Mouse (Mus musculus) brain, embryonic 18.5 days (tissue): ENCODE results near the gene Dbt.
"Not testable (repeated sequence)": the region's sequence is repeated elsewhere in the genome, so short reads cannot be mapped to it uniquely, and the experiment has no call there.

Source experiments
- DNase-seq: peaks from one replicate; pipeline ENCODE4 v3.0.0-alpha.2; 2012; ENCODE audit warnings: low read depth, low spot score

The Dbt gene

DNA sequence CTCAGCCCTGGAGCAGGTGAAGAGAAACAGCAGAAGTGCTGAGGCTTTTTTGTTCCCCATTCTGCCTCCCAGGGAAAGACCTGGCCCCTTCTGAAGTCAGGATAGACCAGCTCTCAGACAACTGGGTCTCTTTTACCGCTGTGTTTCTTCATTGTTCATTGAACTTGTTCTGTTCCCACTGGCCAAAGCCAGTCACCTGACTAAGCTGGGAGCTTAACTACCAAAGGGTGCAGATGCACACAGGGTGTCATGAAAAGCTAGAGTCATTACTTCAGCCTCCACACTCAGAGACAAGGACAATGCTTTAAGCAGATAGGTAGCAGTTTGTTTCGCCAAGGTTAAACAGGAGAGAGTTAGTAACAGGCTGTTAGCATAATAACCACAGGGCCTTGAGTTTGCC lies 29.2 kb downstream of the Dbt start:
- DNase-seq: no peak

DNA sequence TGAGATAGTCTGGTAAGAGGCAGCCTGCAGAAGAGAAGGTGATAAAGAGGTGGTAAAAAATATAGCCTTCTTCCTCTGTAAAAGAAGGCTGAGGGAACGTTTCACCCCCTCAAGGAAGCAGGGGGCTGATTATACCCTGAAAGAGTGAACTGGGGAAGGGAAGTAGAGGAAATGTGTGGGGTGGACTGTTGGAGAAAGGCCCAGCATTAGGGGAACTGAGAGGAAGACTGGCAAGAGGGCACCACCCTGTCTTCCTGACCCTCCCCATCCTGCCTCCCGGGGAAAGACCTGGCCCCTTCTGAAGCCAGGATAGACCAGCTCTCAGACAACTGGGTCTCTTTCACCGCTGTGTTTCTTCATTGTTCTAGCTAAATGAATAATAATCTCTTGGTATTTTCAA lies 29.7 kb downstream of the Dbt start:
- DNase-seq: no peak

DNA sequence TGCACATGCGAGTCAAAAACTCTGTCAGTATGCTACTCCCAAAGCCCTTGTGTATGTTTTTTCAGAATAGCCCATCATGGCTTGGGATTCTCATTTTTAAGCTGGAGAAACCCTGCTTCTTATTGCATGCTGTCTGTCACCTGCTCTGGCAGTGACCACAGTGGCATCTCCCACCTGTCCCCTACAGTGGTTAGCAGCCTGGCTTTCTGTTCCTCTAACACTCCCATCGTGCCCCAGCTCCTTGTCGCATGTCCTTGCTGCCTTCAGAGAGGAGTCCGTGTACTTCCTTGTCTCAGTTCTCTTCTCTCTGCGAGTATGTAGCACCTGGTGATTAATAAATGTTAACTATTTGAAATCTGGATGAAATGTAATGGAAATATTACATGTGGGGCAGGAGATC lies 34.6 kb downstream of the Dbt start:
- DNase-seq: no peak

DNA sequence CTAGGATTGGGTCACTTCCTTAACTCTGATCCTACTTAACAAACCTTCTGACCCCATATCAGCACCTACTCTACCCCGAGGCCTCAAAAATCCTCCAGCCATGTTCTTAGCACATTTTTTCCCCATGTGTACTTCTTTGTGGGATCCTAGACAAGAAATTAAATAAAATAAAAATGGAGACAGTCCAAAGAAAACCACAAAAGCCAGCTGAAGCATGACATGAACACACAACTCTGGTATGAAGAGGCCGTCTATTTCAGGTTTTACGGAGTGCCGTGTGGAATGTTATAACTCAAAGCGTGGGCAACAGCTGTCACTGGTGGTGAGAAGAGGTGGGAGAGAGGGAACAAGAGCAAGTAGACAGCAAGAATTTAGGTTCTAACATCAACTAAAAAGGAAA lies 38.5 kb downstream of the Dbt start:
- no peak for DNase-seq

DNA sequence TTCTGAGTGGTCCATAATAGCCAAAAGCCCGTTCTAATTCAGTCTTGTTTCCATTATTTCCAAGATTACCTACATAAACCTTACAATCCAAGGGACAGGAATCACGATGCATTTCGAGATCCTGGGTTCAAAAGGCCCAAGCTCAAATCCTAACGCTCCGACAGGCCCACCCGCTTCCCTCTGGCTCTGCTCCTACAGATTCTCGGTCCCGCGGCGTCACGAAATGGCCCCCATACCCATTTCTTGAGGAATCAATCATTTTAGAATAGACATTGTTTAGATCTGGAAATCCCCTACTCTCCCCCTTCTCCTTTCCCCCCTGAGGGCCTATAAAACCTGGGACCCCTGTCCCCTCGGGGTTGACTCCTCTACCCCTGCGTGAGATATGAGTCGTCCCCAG lies 48.4 kb downstream of the Dbt start:
- DNase-seq: not testable (repeated sequence)

DNA sequence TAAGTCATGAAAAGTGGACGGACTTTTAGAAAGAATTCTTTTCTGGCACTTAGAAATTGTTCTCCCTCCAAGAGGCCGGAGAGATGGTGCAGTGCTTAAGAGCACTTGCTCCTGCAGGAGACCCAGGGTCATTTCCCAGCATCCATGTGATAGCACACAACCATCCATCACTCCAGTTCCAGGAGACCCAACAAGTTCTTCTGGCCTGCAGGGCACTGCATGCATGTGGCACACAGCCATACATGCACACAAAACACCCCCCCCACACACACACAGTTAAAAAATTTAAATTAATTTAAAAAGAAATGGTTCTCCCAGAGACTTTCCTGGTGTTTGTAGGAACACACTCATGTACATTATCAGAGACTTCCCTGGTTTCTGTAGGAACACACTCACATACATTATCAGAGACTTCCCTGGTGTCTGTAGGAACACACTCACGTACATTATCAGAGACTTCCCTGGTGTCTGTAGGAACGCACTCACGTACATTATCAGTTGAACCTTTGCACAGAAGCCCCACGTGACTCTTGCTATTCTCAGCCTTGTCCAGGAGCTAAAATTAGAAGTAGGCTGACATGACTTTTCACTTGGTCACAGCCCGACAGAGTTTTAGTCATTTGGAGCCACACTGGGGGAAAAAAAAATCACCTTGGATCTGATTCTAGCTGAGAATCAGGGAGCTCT lies 49.7 kb downstream of the Dbt start, which contains the start of gene Lrrc39:
Lrrc39 (plus strand) TSS at position 566 of the 687 bp plus-strand sequence.
- no peak for DNase-seq

DNA sequence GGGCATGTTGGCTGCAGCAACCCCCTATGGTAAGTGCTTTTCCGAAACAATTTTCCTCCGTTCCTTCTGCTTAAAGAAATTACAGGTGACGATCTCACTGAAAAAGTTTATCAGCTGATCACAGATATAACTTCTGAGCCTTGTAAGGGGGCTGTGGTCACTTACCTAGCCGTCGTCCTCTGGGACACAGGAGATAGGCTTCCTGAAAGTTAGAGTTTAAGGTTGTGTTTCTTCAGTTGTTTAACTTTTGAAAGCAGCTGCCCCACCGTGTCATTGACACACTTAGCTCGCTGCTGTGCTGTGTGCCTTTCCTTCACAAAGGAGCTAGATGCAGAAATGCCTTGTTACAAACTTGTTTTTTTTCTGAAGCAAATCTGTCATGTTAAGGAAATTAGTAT lies 50.2 kb downstream of the Dbt start:
- no peak for DNase-seq

DNA sequence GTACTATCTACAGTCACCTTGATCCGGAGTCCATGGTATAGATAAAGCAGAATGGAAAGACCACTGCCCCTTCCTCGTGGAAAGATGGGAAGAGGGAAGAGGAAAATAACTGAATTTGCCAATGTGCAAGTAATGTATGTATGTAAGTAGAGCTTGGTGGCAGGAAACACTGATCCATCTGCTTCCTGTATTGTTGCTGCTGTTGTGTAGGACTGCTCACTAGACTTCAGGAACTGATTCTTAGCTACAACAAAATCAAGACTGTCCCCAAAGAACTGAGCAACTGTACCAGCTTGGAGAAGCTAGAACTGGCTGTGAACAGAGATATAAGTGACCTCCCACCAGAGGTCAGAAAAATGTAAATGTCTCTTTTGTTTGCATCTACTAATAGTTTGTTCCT lies 57.8 kb downstream of the Dbt start:
- DNase-seq: no peak

DNA sequence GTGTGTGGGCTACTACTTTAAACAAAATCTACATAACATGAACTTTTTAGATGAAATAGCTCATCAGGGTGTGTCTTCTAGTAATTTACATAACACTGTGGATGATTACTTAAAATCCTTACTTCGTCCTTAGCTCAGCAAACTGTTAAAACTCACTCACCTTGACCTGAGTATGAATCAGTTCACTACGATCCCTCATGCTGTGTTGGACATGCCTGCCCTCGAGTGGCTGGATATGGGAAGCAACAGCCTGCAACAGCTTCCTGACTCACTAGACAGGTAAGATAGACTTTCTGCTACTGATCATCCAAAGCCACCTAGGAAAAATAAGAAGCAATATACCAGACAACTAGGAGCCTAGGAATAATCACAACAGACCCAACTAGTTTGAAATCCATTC lies 64.4 kb downstream of the Dbt start:
- no peak for DNase-seq

DNA sequence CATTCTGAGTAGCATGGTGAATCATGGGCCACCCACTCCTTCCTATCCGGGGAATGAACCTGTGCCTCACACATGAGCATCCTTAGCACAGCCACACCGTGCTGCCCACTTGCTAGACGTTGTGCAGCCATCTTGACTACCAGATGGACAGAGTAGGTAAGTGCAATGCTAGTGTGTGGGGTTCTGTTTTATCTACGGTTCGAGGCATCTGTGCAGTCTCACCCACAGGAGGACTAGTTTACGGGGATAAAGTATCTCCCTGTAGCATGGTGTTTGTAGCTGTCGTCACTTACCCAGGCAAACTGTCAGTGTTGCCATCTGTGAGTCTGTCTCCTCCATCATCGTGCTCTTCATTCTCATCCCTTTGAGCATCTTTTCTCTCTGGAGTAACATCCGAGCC lies 69.3 kb downstream of the Dbt start:
- no peak for DNase-seq

DNA sequence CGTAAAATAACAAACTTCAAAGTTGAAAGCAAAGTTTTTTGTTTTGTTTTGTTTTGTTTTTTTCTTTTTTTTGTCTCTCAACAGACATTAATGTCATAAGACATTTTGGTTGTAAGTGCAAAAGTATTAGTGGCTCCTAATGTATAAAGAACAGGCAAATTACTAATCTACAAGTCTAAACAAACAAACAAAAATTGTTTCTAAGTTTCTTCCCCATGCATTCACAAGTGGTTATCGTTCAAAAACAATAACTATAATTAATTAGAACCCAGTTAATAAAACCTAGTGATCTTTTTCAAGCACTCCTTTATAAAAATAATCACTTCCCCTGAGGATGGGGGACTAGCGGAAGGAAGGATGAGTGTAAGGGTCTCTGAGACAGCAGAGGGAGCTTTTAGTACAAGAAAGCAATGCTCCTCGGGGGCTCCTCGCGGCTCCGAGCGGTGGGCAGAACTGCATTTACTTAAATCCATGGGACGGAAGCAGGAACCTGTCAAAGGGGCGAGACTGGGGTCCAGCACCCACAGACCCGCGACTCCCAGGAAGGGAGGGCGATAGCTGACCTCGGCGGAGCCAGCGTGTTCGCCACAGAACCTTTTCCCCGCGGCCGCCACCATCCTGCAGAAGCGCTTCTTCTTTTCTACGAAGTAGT lies 81.3 kb downstream of the Dbt start:
- peak; percentile 51 for DNase-seq

DNA sequence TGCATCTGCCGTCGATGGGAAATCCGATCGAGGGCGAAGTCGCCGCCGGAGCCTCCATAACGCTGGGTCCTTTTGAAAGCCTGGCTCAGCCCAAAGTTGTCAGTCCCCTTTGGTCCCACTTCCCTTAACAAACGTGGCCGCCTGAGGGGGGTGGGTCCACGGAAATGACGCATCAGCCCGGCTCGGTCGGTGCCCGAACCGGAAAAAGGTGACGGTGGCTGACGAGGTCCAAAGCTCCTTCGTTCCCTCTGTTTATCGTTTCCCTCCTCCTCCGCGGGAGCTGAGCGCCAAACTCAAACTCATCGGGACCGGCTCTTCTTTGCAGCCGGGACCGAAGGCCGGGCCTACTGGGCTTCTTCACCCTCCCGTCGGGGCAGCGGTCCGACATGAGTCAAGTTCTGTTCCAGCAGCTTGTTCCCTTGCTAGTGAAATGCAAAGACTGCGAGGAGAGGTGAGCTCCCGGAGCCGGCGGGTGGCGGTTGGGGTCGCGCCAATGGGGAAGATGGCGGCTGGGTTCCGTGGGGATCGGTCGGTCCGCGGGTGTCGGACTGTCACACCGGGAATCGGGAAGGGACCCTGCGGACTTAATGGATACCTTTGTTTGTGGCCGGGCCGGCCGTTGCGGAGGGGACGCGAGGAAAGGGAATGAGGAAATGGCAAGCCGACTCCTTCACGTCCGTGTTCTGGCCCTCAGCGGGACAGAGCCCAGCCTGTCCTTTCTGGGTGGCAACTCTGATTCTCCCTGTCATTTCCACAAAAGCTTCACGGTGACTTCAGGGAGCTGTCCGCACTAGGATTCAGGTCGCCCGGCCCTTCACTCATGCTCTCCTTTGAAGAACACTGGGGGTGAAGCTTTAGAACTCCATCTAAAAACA lies 82.1 kb downstream of the Dbt start, which contains the start of gene Sass6:
Sass6 (plus strand) TSS at position 255 of the 875 bp plus-strand sequence.
- DNase-seq: peak; percentile 95

DNA sequence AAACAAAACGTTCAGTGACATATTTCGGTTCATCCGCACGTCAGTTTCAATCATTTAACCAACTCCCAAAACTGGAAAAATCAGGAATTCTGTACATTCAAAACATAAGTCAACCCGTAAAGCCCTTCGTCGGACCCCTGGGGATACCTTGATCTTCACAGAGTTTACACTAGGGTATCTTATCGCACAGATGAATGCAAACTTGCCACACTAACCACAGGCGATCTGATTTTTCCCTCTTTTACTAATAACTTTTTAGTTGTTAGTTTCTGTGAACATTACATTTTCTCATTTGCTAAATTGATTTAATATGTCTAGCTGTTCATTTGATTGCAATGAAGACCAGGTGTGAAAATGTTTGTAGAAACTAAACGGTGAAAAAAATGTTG lies 82.7 kb downstream of the Dbt start:
- DNase-seq: no peak
